Mouse (Mus musculus): Measurements from ENCODE around the gene Ush1g. TPM values are rescaled to one million over a fixed set of nuclear protein-coding genes. Genes with fewer than 3 reads are reported as not detected.

Gene Ush1g
- not detected for total RNA-seq (2023)

GRCm38 (mm10) chr11:115321906-115322693, at the start of gene Ush1g:
TSS of gene Ush1g (minus strand) at chr11:115322041.

GRCm38 (mm10) chr11:115367395-115367944, 45.6 kb upstream of the Ush1g start, which contains the start of gene Hid1:
TSS of gene Hid1 (minus strand) at chr11:115367756.

GRCm38 (mm10) chr11:115334531-115334930, 12.7 kb upstream of the Ush1g start, which contains the start of gene Otop3:
TSS of gene Otop3 (plus strand) at chr11:115334731.

GRCm38 (mm10) chr11:115306863-115307262, 15.0 kb downstream of the Ush1g start, which contains the start of gene Otop2:
TSS of gene Otop2 (plus strand) at chr11:115307163.

GRCm38 (mm10) chr11:115297214-115297826, 24.5 kb downstream of the Ush1g start, which contains the start of gene Fads6:
TSS of gene Fads6 (minus strand) at chr11:115297663.

GRCm38 (mm10) chr11:115276780-115277603, 44.8 kb downstream of the Ush1g start, which contains the start of gene Fdxr:
TSS of gene Fdxr (minus strand) at chr11:115277050.

GRCm38 (mm10) chr11:115267061-115267883, 54.6 kb downstream of the Ush1g start, which contains the start of gene Grin2c:
TSS of gene Grin2c (minus strand) at chr11:115267243.

Other genes starting within 250 kb of the Ush1g start
- 1 to 10 TPM; 6.3 to 8.4 TPM for gene Rab37, start 230.6 kb downstream of the Ush1g start, total RNA-seq (2023)
- gene Cd300lf, start 188.0 kb downstream of the Ush1g start, total RNA-seq (2023), result 10 to 100 TPM in 1 of 2 experiments, 1 to 10 TPM in 1; 6.3 to 12.4 TPM
- 10 to 100 TPM; 83.4 to 90.5 TPM for gene Slc9a3r1, start 158.7 kb downstream of the Ush1g start, total RNA-seq (2023)
- gene Tmem104, start 134.6 kb downstream of the Ush1g start, total RNA-seq (2023), result 10 to 100 TPM; 11.5 to 20.2 TPM
- gene Nat9, start 134.2 kb downstream of the Ush1g start, total RNA-seq (2023), result 10 to 100 TPM; 17.5 to 21.0 TPM
- not detected for gene Grin2c, start 54.8 kb downstream of the Ush1g start, total RNA-seq (2023)
- 10 to 100 TPM; 21.8 to 23.8 TPM for gene Fdxr, start 45.0 kb downstream of the Ush1g start, total RNA-seq (2023)
- gene Fads6, start 24.4 kb downstream of the Ush1g start, total RNA-seq (2023), result under 1 TPM in 1 of 2 experiments, not detected in 1; 0.33 TPM
- gene Otop2, start 14.9 kb downstream of the Ush1g start, total RNA-seq (2023), result not detected
- gene Otop3, start 12.7 kb upstream of the Ush1g start, total RNA-seq (2023), result not detected
- gene Hid1, start 45.7 kb upstream of the Ush1g start, total RNA-seq (2023), result under 1 TPM; 0.49 to 0.71 TPM
- gene Cdr2l, start 59.9 kb upstream of the Ush1g start, total RNA-seq (2023), result not detected
- gene Mrpl58, start 81.7 kb upstream of the Ush1g start, total RNA-seq (2023), result 10 to 100 TPM; 45.7 to 47.3 TPM
- gene Atp5h, start 97.9 kb upstream of the Ush1g start, total RNA-seq (2023), result 100 to 1,000 TPM; 178 to 191 TPM
- gene Kctd2, start 98.1 kb upstream of the Ush1g start, total RNA-seq (2023), result 10 to 100 TPM; 45.6 to 46.5 TPM
- gene Trim80, start 118.5 kb upstream of the Ush1g start, total RNA-seq (2023), result not detected
- not detected for gene Slc16a5, start 140.4 kb upstream of the Ush1g start, total RNA-seq (2023)
- gene Armc7, start 153.6 kb upstream of the Ush1g start, total RNA-seq (2023), result 10 to 100 TPM; 12.8 to 17.2 TPM
- 10 to 100 TPM; 80.8 to 91.6 TPM for gene Nt5c, start 169.8 kb upstream of the Ush1g start, total RNA-seq (2023)
- gene Jpt1, start 192.3 kb upstream of the Ush1g start, total RNA-seq (2023), result 100 to 1,000 TPM; 204 to 206 TPM
- gene Sumo2, start 214.2 kb upstream of the Ush1g start, total RNA-seq (2023), result 100 to 1,000 TPM; 259 to 284 TPM
- gene Nup85, start 242.4 kb upstream of the Ush1g start, total RNA-seq (2023), result 10 to 100 TPM; 72.6 to 89.3 TPM